Mouse (Mus musculus): ENCODE results near the gene 1700030J22Rik. TPM values are rescaled to one million over a fixed set of nuclear protein-coding genes. Genes with fewer than 3 reads are reported as not detected.

Gene 1700030J22Rik
- polyA plus RNA-seq, 1 experiment = 2.8 TPM

GRCm38 (mm10) chr8:116947589-116947988 is 31.2 kb downstream of the 1700030J22Rik start:
- Histone ChIP-seq H3K27ac (ENCODE audit: insufficient read depth, low read length) (no peak overlapping the region), H3K4me3 (replicated peaks; ENCODE audit: insufficient read depth, low read depth, low read length) (no peak overlapping the region), H3K27me3 (ENCODE audit: control insufficient read depth, insufficient read depth, low read length) (no peaks in the 10 kb centered on the region), H3K4me1 (ENCODE audit: control insufficient read depth, insufficient read depth, low read length) (peaks cover 20% of the 10 kb centered on the region)
- TF ChIP-seq POLR2A (IDR thresholded peaks at IDR 0.05; ENCODE audit: borderline replicate concordance, insufficient read depth, low read length) (no peak), CTCF (IDR thresholded peaks at IDR 0.05; ENCODE audit: borderline replicate concordance, insufficient read depth, low read depth, low read length) (no peak)
- DNase-seq = no peak
- 73% methylated on average over 7 of the region's 7 CpGs for WGBS

GRCm38 (mm10) chr8:116946851-116947250 is 31.9 kb downstream of the 1700030J22Rik start:
- peaks cover 19% of the 10 kb centered on the region for H3K4me1 ChIP-seq (ENCODE audit: control insufficient read depth, insufficient read depth, low read length)
- H3K27me3 ChIP-seq (ENCODE audit: control insufficient read depth, insufficient read depth, low read length) = no peaks in the 10 kb centered on the region
- no peak for DNase-seq
- H3K4me3 ChIP-seq (replicated peaks; ENCODE audit: insufficient read depth, low read depth, low read length) = no peak overlapping the region
- no peak for TF ChIP-seq CTCF (IDR thresholded peaks at IDR 0.05; ENCODE audit: borderline replicate concordance, insufficient read depth, low read depth, low read length)
- no peak for TF ChIP-seq POLR2A (IDR thresholded peaks at IDR 0.05; ENCODE audit: borderline replicate concordance, insufficient read depth, low read length)
- 69% methylated on average over 6 of the region's 6 CpGs for WGBS
- no peak overlapping the region for H3K27ac ChIP-seq (ENCODE audit: insufficient read depth, low read length)

GRCm38 (mm10) chr8:116946268-116946838 is 32.4 kb downstream of the 1700030J22Rik start:
- DNase-seq = no peak
- no peak overlapping the region for H3K27ac ChIP-seq (ENCODE audit: insufficient read depth, low read length)
- 88% methylated on average over 21 of the region's 21 CpGs for WGBS
- H3K4me3 ChIP-seq (replicated peaks; ENCODE audit: insufficient read depth, low read depth, low read length) = no peak overlapping the region
- peaks cover 15% of the 10 kb centered on the region for H3K4me1 ChIP-seq (ENCODE audit: control insufficient read depth, insufficient read depth, low read length)
- TF ChIP-seq POLR2A (IDR thresholded peaks at IDR 0.05; ENCODE audit: borderline replicate concordance, insufficient read depth, low read length) (no peak), CTCF (IDR thresholded peaks at IDR 0.05; ENCODE audit: borderline replicate concordance, insufficient read depth, low read depth, low read length) (no peak)
- H3K27me3 ChIP-seq (ENCODE audit: control insufficient read depth, insufficient read depth, low read length) = no peaks in the 10 kb centered on the region

GRCm38 (mm10) chr8:116945169-116945910 is 33.4 kb downstream of the 1700030J22Rik start:
- Histone ChIP-seq H3K4me3 (replicated peaks; ENCODE audit: insufficient read depth, low read depth, low read length) (no peak overlapping the region), H3K27me3 (ENCODE audit: control insufficient read depth, insufficient read depth, low read length) (no peaks in the 10 kb centered on the region), H3K27ac (ENCODE audit: insufficient read depth, low read length) (no peak overlapping the region)

GRCm38 (mm10) chr8:116944385-116944696 is 34.4 kb downstream of the 1700030J22Rik start:
- TF ChIP-seq POLR2A (IDR thresholded peaks at IDR 0.05; ENCODE audit: borderline replicate concordance, insufficient read depth, low read length) (no peak), CTCF (IDR thresholded peaks at IDR 0.05; ENCODE audit: borderline replicate concordance, insufficient read depth, low read depth, low read length) (no peak)
- Histone ChIP-seq H3K27ac (ENCODE audit: insufficient read depth, low read length) (0 out of 2 replicates have a peak overlapping the region, but pooled peaks have one; percentile 18), H3K27me3 (ENCODE audit: control insufficient read depth, insufficient read depth, low read length) (no peaks in the 10 kb centered on the region), H3K4me1 (ENCODE audit: control insufficient read depth, insufficient read depth, low read length) (peaks cover 10% of the 10 kb centered on the region), H3K4me3 (replicated peaks; ENCODE audit: insufficient read depth, low read depth, low read length) (peak overlapping the region; percentile 75)
- WGBS = 8% methylated on average over 4 of the region's 4 CpGs
- no peak for DNase-seq

More at GRCm38 (mm10) chr8:116945169-116945910, 33.4 kb downstream of the 1700030J22Rik start:
- no peak for TF ChIP-seq POLR2A (IDR thresholded peaks at IDR 0.05; ENCODE audit: borderline replicate concordance, insufficient read depth, low read length)
- 86% methylated on average over 9 of the region's 9 CpGs for WGBS
- no peak for DNase-seq
- peaks cover 14% of the 10 kb centered on the region for H3K4me1 ChIP-seq (ENCODE audit: control insufficient read depth, insufficient read depth, low read length)

- peak overlapping the region; percentile 26; the same call in 1 of the 2 replicates for H3K27ac ChIP-seq (ENCODE audit: insufficient read depth, low read length)
- TF ChIP-seq POLR2A (IDR thresholded peaks at IDR 0.05; ENCODE audit: borderline replicate concordance, insufficient read depth, low read length) (0 out of 2 replicates have a peak, but pooled peaks have one; percentile 18), CTCF (IDR thresholded peaks at IDR 0.05; ENCODE audit: borderline replicate concordance, insufficient read depth, low read depth, low read length) (no peak)
- H3K27me3 ChIP-seq (ENCODE audit: control insufficient read depth, insufficient read depth, low read length) = no peaks in the 10 kb centered on the region
- under 1% methylated on average over 62 of the region's 62 CpGs for WGBS
- peak; percentile 58 to 64 for DNase-seq
- peak overlapping the region; percentile 75 for H3K4me3 ChIP-seq (replicated peaks; ENCODE audit: insufficient read depth, low read depth, low read length)
- peaks cover 10% of the 10 kb centered on the region for H3K4me1 ChIP-seq (ENCODE audit: control insufficient read depth, insufficient read depth, low read length)
Observed at GRCm38 (mm10) chr8:116943555-116944384, 35.0 kb downstream of the 1700030J22Rik start.

- TF ChIP-seq CTCF (IDR thresholded peaks at IDR 0.05; ENCODE audit: borderline replicate concordance, insufficient read depth, low read depth, low read length) (peak; percentile 63; the same call in 1 of the 2 replicates), POLR2A (IDR thresholded peaks at IDR 0.05; ENCODE audit: borderline replicate concordance, insufficient read depth, low read length) (peak; percentile 47; the same call in 1 of the 2 replicates)
- Histone ChIP-seq H3K4me3 (replicated peaks; ENCODE audit: insufficient read depth, low read depth, low read length) (peak within 1 kb of the TSS; percentile 75), H3K27me3 (ENCODE audit: control insufficient read depth, insufficient read depth, low read length) (no peaks in the 10 kb centered on the region), H3K4me1 (ENCODE audit: control insufficient read depth, insufficient read depth, low read length) (peaks cover 10% of the 10 kb centered on the region), H3K27ac (ENCODE audit: insufficient read depth, low read length) (peak within 1 kb of the TSS; percentile 26; the same call in 1 of the 2 replicates)
- DNase-seq = peak; percentile 84 to 90
- 0% methylated on average over 46 of the region's 46 CpGs for WGBS
Observed at GRCm38 (mm10) chr8:116943161-116943554, 35.6 kb downstream of the 1700030J22Rik start, which contains the start of gene Atmin. TSS of gene Atmin (plus strand) at chr8:116943393.

All from cerebellum, adult 2 months (tissue).